Mouse (Mus musculus) cerebellum, adult 9-11 months (tissue): Measurements from ENCODE around the gene Prr12.
"Not testable (repeated sequence)": the region's sequence is repeated elsewhere in the genome, so short reads cannot be mapped to it uniquely, and the experiment has no call there.

ENCODE experiments used
- DNase-seq: peaks from one replicate; pipeline ENCODE4 v3.0.0; 2022

Gene Prr12

GRCm38 (mm10) chr7:45048923-45049657 is 3.6 kb downstream of the Prr12 start:
- peak; percentile 61 for DNase-seq

DNA sequence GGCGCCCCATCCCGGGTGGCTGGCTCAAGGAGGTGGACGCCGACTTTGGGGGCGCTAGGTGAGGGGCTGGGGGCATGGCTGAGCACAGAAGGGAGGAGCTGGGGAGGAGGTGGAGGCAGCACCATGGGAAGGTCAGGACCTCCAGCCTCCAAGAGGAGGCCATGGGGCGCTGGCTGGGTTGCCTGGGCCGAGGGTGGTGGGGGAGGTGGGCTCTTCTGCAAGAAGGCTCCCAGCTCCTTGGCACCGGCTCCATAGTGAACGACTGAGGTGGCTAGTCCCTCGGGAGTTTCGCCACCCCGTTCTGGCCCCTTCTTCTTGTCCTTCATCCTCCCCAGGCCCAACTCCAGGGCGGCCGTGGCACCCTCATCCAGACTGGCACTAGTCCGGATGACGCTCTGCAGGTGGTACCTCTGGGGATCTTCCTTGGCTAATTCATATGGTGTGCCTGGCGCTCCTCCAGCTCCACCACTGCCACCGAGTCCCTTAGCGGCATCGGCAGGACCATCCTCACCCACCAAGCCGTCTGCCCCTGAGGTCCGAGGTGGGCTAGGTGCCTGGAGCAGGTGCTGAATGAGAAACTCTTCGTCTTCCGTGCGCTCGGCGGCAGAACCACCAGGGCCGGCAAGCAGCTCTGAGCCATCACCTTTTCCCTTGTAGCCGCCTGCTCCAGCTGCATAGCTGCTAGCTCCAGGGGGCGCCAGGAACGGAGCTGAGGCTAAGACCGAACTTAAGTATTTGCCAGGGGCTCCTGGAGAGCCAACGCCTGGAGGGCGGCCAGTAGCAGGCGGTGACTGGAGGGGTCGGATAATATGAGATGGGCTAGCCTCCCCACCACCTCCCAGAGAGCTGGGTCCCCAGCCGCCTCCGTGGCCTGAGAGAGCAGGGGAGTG is 4.4 kb downstream of the Prr12 start:
- peak; percentile 61 for DNase-seq

- DNase-seq: peak; percentile 37
Measured at GRCm38 (mm10) chr7:45047491-45047890, 5.2 kb downstream of the Prr12 start.

GRCm38 (mm10) chr7:45046853-45047350 is 5.8 kb downstream of the Prr12 start:
- DNase-seq: no peak

DNA sequence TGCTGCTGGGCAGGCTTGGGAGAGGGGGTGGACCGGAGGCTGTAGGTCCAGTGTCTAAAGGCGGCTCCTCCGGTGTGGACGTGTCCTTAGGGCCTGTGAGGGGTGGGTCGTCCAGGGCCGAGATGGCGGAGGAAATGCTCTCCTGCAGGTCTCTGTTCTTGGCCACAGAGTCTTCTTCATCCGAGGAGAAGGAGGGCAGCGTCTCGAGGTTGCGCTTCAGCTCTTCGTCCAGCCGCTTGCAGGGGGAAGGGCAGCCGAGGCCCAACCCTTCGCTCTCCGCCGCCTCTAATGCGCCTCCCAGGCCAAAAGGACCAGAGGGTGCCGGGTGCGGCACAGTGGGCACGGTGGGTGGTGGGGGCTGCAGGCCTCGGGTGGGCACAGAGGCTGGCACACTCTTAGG is 6.9 kb downstream of the Prr12 start:
- DNase-seq: no peak

DNA sequence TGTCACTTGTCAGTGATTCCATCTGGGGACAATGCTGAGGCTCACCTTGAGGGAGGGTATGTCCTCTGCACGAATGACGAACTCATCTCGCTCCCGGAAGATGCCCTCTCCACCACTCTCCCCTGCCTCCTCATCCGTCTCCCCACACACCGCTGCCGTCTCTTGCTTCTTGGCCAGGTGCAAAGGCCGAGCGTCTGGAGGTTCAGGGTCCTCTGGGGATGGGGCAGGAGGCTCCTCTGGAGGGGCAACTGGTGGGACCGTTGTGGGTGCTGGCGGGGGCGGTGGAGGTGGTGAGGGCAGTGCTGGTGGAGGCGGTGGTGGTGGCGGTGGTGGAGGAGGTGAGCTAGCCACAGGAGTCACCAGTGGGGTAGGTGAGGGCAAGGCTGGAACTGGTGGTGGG is 9.4 kb downstream of the Prr12 start:
- DNase-seq: no peak

DNA sequence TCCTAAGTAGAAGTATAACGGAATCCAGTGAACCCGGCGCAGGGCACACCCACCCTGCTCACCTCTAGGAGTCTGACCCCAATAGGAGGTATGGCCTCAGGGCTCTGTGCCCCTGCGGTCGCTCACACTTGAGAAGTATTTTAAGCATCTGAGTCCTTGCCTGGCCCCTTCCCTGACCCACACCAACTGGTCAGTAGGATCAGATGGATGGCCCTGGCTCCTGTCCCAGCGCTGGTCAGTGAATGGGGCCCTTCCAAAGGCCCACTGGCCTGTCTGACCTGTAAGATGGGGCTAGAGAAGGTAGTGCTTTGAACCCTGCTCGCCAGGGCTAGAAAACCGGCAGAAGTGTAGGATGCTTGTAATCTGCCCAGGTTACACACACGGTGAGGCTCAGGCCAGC is 11.8 kb downstream of the Prr12 start:
- no peak for DNase-seq

- DNase-seq: no peak
Measured at GRCm38 (mm10) chr7:45038411-45038810, 14.3 kb downstream of the Prr12 start.

- DNase-seq: no peak
Measured at GRCm38 (mm10) chr7:45037720-45038361, 14.8 kb downstream of the Prr12 start.

DNA sequence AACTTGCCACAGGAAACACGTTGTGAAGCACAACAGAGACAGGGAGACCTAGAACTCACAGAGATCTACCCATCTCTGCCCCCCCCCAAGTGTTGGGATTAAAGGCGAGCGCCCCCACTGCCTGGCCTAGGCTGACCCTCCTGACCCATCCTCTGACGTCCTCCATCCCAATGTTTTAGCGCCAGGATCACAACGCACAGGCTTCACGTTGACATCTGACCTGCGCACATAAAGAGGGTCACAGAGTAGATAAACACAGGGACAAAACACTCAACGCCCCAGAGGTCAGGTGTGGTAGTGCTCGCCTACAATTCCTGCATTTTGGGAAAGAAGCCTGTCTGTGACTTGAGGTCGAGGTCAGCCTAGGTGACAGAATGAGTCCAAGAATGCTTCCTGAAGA is 16.0 kb downstream of the Prr12 start:
- no peak for DNase-seq

- no peak for DNase-seq
Measured at GRCm38 (mm10) chr7:45035631-45036030, 17.1 kb downstream of the Prr12 start.

DNA sequence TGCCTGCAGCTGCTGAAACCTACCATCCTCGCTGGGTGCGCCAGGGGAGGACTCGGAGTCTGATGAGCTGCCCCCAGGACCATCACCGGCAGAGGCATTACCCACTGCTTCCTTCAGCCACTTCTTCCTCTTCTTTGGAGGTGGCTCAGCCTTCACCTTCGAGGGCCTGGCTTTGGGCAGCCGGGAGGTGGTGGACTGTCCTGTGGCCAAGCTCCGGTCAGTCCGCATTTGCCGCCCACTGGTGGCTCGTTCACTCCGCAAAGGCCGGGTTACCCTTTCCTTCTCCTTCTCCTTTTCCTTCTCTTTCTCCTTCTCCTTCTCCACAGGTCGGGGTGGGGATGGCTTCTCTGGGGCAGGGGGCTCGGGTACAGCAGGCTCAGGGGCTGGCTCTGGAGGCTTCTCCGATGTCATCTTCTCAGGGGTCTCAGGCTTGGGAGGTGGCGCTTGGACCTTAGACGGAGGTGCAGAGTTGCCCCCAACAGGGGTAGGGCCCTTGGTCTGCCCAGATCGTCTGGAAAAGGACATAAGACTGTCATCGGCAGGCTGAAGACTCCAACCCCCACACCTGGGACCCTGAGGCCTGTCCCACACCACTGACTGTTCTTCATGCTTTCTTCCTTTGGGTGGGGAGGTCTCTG is 18.8 kb downstream of the Prr12 start:
- no peak for DNase-seq

DNA sequence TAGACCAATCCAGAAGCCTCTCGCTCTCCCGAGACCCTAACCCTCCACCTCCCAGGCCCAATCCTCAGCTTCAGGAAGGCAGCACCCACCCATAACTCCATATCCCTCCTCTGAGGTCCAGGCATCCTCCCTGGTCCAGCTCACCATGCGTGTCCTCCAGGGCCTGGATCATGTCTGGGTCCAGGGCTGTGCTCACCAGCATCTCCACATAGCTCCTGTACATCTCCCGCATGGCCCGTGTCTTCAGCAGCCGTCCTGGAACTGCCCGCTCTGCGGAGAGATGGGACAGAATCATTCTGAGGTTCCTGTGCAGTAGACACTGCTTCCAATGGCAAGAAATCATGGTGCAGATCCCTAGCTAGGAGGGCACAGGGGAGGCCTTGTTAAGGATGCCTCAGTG is 21.8 kb downstream of the Prr12 start:
- DNase-seq: no peak

DNA sequence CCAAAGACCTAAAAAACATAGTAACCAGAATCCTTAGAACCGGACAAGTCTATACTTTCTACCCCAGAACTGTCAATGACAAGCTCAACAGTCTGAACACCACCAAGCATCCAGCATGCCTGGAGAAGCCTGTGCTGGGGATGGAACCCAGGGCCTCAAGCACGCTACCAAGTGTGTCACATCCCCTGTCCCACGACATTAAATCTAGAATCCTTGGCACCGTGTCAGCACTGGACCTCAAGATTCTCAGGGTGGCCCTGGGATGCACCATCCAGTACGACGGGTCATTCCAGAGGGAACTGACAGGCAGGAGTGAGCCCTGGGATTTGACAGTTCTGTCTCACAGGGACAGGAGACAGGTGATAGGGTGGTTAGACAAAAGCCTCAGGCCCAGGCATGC is 22.7 kb downstream of the Prr12 start:
- DNase-seq: no peak

DNA sequence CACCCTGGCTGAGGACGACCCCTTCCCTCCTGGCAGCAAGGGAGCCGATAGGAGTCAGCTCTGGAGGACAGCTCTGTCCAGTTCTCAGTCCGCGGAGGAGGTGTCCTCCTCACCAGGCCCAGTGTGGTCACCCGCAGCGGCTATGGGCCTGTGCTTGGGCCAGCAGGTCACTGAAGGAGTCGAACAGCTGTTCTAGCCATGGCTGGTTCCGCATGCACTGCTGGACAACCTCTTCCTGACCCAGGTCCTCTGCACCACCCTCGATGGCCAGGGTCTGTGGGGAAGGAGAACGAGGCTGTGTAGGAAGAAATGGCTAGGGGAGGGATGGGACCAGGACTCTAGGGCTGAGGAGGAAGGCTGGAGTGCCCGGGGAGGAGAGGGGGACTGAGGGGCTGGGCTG is 24.3 kb downstream of the Prr12 start:
- no peak for DNase-seq

GRCm38 (mm10) chr7:45027761-45028160 is 24.9 kb downstream of the Prr12 start:
- DNase-seq: no peak

DNA sequence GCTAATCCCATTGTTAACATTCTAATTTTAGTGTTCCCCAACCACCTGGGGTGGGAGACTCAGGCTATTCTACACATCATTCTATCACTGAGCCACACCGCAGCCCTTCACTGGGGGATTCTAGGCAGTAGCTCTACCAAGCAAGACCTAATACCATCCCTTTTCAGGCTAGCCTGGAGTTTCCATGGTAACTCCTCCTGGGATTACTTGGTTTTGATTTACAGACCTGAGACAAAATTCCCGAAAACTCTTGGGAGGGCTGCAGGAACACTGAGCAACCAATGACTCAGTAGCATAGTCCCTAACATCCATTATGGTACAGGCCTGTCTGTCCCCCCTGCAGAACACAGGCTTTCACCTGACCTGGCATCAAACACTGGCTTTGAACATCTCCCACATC is 26.4 kb downstream of the Prr12 start:
- DNase-seq: no peak

DNA sequence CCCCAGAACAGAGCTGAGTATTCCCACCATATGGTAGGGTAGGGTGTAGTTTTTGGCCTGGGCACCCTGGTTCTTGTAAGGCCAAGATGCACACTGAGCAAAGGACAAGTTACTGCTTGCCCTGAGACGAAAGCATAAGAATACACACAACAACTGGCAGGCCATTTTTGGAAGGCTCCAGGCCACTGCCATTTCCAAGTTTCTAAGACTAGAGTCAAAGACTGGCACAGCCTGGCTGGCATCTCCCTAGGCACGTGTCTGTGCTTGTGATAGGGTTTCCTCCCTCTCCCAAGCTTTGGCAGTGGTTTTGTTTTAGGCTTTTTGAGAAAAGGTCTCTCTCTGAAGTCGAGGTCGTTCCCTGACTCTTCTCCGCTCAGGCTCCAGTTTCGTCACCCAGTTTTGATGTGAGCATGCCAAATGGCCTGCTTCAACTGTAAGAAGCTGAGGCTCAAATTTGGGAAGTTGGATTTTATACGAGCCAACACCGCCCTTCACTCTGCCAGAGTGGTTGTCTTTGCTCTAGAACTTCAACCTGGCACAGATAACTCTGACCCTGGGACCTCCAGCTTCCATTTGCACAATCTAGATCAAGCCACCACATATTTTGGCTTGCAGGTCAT is 27.0 kb downstream of the Prr12 start:
- no peak for DNase-seq

DNA sequence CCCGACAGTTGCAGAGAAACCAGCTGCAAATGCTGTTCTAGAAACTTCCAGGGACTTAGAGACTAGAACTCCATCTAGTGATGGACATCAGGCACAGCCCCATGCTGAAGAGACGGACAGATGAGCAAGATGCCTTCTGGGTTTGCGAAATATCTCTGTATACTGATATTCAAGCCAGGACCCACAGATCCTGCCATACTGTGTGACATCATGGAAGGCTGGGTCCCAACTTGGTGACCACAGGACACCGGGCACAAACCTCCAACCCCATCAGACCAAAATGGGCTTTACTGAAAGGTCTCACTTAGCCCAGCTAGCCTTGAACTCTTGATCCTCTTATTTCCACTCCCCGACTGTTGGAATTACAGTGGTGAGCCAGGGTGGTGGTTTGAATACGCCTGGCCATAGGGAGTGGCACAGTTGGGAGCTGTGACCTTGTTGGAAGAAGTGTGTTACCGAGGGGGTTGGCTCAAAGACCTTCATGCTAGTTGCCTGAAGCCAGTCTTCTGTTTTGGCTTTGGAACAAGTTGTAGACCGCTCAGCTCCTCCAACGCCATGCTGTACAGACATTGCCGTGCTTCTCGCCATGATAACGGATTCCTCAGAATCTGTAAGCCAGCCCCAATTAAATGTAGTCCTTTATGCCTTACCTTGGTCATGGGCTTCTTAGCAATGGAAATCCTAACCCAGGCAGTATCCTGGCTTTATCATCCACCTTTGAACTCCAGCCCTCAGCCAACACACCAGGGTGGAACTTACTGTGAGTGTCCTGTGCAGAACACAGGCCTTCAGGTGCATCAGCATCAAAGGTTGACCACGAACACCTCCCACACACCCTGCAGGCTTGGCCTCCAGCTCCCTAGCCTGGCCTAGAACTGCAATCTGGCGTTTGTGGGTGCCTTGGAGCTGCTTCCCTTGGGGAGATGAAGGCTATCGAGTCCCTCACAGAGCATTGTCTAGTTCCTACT is 28.1 kb downstream of the Prr12 start:
- DNase-seq: no peak

- DNase-seq: not testable (repeated sequence)
Measured at GRCm38 (mm10) chr7:45023711-45024110, 29.0 kb downstream of the Prr12 start.

DNA sequence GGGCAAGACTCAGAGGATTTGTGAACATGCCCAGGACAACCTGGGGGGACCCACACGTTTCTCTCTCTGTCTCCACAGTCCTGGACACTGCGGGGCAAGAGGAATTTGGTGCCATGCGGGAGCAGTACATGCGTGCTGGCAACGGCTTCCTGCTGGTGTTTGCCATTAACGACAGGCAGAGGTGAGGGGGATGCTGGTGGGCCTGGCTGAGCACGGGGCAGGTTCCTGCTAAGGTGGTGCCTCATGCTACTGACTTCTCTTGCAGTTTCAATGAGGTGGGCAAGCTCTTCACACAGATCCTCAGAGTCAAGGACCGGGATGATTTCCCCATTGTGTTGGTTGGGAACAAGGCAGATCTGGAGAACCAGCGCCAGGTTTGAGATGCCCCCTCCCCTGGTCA is 32.5 kb downstream of the Prr12 start:
- no peak for DNase-seq
